Mouse (Mus musculus) left cerebral cortex, postnatal 14 days (tissue): ENCODE measurements around the gene Gm20388. TPM values are rescaled to one million over a fixed set of nuclear protein-coding genes. Genes with fewer than 3 reads are reported as not detected.
A peak's percentile ranks its signal among the peaks of the same experiment; 100 is the strongest.

Experiments used
- DNase-seq, 2 experiments: peaks; one replicate each; pipeline ENCODE4 v3.0.0; 2021 to 2022; ENCODE audit warnings: low spot score in 2 of 2, mixed read lengths in 1 of 2
- intact Hi-C: fragments of 180-260 bp; cut with DNase I; formaldehyde crosslinking; loops from one replicate; pipeline ENCODE4 v1.15.1; 2025
- total RNA-seq, 2 experiments: library from RNA; stranded (reverse); gene quantifications; 2 replicates each; pipeline ENCODE4 v1.2.3; 2021

The Gm20388 gene
- total RNA-seq, 2 experiments from 2014 or later: 2.8 to 7.3 TPM

- DNase-seq: no peak
Measured at GRCm38 (mm10) chr8:120728488-120729160, 818.0 kb downstream of the Gm20388 start.

DNA sequence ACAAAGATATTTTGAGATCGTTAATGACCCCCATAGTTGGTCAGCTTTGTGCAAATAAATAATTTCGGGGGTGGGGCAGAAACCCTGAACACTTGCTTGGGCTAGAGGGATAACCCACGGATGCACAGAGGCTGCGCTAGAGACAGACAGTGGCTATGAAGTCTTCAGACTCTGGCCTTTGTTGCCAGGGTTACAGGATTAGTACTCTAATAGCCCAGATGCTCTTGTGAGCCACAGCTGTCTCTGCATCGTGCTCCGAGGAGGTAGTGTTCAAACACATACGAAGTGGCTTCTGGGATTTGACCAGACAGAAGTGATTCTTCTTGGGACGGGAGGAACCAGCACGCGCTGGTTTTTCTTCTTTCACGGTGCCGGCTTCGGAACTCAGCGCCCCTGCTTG, 820.9 kb downstream of the Gm20388 start:
- DNase-seq: no peak
- intact Hi-C loops: no loop called here

More at GRCm38 (mm10) chr8:120728488-120729160, 818.0 kb downstream of the Gm20388 start:
- intact Hi-C loops: no loop called here

DNA sequence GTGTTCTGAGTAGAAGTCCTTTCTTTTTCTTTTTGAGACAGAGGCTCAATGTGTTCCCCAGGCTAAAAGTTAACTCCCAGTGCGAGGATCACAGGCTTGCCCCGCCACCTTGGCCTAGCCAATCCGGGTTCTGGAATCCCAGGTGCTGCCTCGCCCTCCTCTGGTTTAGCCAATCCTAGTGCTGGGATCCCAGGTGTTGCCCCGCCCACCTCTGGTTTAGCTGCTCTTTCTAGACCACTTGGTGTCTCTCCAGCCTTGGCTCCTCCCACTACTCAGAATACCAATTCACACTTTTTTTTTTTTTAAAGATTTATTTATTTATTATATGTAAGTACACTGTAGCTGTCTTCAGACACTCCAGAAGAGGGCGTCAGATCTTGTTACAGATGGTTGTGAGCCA, 821.4 kb downstream of the Gm20388 start:
- DNase-seq: no peak
- intact Hi-C loops: no loop called here

DNA sequence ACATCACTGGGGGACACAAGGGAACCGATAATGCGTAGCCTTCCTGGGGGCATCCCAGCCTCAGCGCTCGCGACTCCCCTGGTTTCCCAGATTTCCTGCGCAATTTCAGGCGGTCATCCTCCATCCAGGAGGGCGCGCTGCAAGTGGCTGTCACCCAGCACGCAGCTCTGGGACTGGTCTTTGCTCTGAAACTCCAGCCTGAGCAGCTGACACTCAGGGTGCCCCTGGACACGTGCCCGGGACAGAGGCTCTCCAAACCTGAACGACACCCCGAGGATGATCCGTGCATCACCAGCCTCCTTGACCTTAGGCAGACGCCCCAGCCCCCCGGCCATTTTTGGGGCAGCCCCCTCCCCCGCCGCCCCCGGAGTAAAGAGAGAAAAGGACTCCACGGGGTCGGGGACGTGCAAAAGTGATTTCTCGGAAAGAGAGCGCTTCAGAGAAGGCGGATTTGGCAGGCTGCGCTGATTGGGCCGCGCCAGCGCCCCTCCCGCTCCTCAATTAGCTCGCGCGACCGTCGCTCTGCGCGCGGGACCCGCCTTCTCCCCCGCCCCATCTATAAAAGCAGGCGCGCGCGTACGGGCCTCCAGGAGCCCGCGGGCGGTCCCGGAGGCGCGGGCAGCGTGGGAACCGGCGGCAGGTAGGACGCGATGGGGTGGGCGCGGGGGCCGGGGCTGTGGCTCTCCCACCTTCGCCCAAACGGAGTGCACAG, 825.3 kb downstream of the Gm20388 start, which contains the start of gene Irf8:
Irf8 (plus strand) TSS at position 589 of the 712 bp plus-strand sequence.
- intact Hi-C loops: loop anchor here (5.0 kb wide), 1 partner anchor 59 kb away; no protein-coding TSS in a partner anchor
- DNase-seq: peak; percentile 87 to 90

- no peak for DNase-seq
- intact Hi-C loops: loop anchor here (5.0 kb wide), 1 partner anchor 59 kb away; no protein-coding TSS in a partner anchor
Measured at GRCm38 (mm10) chr8:120736486-120736885, 825.8 kb downstream of the Gm20388 start.

DNA sequence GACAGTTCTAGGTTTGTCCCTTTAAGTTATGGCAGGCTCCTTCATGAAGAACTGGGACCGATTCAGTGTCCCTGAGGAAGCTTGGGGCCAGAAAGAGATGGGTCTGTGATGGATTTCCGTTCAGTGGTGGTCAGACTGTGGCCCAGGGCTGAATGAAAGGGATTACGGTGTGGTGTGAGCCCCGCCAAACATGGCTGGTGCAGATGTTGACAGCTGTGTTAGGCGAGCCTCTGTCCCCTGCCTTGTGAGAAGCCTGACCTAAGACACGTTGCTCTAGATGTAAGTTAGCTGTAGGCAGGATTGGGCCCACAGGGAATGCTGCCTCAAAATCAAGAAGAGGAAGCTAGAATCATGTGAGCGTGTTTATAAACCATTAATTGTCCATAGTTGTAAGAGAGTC, 826.5 kb downstream of the Gm20388 start:
- intact Hi-C loops: loop anchor here (5.0 kb wide), 1 partner anchor 60 kb away; no protein-coding TSS in a partner anchor
- DNase-seq: no peak

DNA sequence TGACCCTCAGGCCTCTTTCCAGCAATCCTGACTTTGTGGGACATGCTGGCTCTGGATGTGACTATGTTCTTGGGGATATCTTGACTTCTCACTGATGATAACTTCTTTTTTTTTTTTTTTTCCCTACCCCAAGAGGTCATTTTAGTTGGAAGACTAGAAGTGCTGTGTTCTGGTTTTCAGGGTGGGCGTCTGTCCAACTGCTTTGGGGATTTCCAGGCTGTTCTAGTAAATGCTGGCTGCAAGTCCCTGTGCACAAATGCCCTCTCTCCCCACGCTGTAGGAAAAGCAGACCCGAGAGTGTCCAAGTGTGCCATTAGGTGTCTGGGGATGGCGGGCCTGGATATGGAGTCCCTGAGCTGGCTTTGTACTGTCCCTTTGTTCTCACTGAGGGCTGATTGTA, 828.1 kb downstream of the Gm20388 start:
- intact Hi-C loops: loop anchor here (5.0 kb wide), 1 partner anchor 61 kb away; no protein-coding TSS in a partner anchor
- no peak for DNase-seq

DNA sequence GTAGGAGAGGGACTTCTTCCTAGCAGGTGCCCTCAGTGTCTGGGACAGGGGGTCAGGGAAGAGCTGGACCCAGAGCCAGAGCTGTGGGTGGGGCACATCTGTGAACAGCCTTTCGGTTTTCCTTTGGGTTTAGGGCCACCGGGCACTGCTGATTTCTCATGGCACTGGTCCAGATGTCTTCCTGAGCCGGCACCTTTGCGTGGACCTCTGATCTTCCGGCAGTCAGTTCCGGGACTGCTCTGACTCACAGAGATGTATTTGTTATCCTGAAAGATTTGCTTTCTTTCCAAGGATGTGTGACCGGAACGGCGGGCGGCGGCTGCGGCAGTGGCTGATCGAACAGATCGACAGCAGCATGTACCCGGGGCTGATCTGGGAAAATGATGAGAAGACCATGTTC, 828.9 kb downstream of the Gm20388 start:
- DNase-seq: no peak
- intact Hi-C loops: loop anchor here (5.0 kb wide), 1 partner anchor 62 kb away; no protein-coding TSS in a partner anchor

GRCm38 (mm10) chr8:120740579-120740978, 829.9 kb downstream of the Gm20388 start:
- no peak for DNase-seq
- intact Hi-C loops: no loop called here

DNA sequence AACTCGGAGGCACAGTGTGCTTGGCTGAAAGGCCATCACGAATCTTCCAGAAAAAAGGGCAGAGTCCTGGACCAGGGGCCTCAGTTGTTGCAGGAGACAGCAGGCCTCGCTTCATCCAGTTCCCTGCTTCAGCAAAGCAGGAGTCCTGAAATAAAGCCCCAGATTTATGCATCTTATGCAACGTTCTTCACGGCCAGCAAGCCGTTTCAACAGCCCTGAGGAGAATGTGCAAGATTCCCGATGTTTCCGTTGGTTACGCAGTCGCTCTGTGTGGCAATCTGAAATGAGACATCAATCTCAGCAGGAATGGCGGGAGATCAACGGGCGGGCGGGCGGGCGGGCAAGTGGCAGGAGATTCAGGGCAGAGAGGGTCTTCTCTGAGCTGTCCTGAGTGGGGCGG, 830.4 kb downstream of the Gm20388 start:
- intact Hi-C loops: no loop called here
- peak; percentile 23 to 47 for DNase-seq

- intact Hi-C loops: no loop called here
- no peak for DNase-seq
Measured at GRCm38 (mm10) chr8:120741815-120742530, 831.3 kb downstream of the Gm20388 start.

- intact Hi-C loops: no loop called here
- no peak for DNase-seq
Measured at GRCm38 (mm10) chr8:120743149-120743897, 832.7 kb downstream of the Gm20388 start.

- no peak for DNase-seq
- intact Hi-C loops: no loop called here
Measured at GRCm38 (mm10) chr8:120743898-120744290, 833.3 kb downstream of the Gm20388 start.

GRCm38 (mm10) chr8:120744448-120744847, 833.8 kb downstream of the Gm20388 start:
- intact Hi-C loops: no loop called here
- no peak for DNase-seq

GRCm38 (mm10) chr8:120745226-120745625, 834.6 kb downstream of the Gm20388 start:
- no peak for DNase-seq

DNA sequence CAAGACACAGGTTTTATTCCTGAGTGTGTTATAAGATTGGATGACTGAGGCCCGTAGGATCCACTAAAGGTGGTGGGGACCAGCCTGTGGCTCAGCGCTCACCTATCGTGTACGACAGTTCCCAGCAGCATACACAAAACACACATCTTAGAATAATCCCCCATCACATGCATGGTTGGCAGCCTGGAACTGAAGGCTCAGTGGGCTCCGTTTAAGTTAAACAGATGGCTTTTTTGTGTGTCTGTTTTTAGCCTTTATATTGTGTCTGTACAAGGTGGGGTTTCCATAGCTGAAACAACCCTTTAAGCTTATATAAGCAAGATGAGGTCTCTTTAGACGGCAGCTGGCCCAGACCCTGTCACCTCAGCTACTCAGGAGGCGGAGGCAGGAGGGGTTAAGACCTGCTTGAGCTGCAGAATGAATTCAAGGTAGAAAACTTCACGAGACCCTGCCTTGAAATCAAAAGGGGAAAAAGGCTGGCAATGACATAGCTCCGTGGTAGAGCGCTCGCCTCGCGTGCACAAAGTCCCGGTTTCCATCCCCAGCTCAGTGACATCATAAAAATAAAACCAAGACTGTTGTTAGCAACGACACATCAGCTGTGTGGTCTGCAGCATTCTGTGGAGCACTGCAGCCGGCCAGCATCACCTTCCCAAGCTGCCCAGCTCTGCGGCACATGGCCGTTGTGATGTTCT, 835.5 kb downstream of the Gm20388 start:
- intact Hi-C loops: no loop called here
- DNase-seq: no peak

More at GRCm38 (mm10) chr8:120745226-120745625, 834.6 kb downstream of the Gm20388 start:
- intact Hi-C loops: no loop called here

DNA sequence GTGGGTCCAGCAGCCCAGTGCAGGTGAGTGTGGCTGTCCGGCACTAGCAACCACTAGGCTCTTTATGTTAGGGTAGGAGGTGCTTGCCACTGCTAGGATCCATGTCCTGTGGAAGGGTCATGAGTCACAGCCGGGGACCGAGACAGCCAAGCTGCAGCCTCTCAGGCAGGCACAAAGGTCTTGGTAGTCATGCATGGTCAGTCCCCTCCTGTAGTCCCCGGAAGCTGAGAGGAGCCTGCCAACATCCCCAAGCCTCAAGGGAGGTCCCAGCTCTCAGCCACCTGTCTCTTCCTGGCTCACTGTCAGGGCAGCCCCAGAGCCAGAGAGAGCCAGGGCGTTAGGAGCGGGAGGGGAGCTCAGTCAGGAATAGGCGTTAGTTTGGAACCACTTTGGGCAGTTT, 836.6 kb downstream of the Gm20388 start:
- intact Hi-C loops: no loop called here
- DNase-seq: no peak

- intact Hi-C loops: no loop called here
- no peak for DNase-seq
Measured at GRCm38 (mm10) chr8:120750616-120751015, 840.0 kb downstream of the Gm20388 start.
